Mouse (Mus musculus) skeletal muscle tissue, postnatal 0 days (tissue): ENCODE measurements around the gene Gsg1. TPM values are rescaled to one million over a fixed set of nuclear protein-coding genes. Genes with fewer than 3 reads are reported as not detected.

Source experiments
- polyA plus RNA-seq: library from polyadenylated mRNA; unstranded; fragments of >200 nt; fragmentation: Nextera tagmentation; extraction: Ambion mirVana; gene quantifications from 2 replicates; pipeline ENCODE4 v1.2.1, GENCODE M21; 2015

The Gsg1 gene
- 1.2 and 1.5 TPM in 2 replicates for polyA plus RNA-seq

DNA sequence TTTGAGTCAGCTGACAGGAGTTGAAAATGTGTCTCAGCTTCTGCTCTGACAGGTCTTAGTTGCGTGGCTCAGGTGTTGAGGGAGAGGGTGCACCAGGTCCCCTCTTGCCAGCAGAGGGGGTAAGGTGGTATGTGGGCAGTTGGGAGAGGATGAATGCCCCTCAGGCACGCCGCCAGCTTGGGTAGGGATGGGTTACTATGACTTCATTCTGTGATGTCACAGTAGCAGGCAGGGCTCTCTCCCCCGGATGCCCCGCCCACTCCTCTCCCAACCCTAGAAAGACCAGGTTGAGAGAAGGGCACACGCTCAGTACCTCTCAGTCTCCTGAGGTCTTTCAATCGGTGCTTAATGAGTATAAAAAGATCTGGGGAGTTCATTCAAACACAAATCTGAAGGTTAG is at the start of gene Gsg1:
TSS of gene Gsg1 (minus strand) at position 199 of the 400 bp plus-strand sequence.

GRCm38 (mm10) chr6:135197921-135198532 is 56.1 kb downstream of the Gsg1 start, which contains the start of the genes Fam234b and Hebp1:
TSS of gene Fam234b (plus strand) at chr6:135197977.
TSS of gene Hebp1 (minus strand) at chr6:135198022.

Other genes starting within 250 kb of the Gsg1 start
- 48.2 and 50.9 TPM in 2 replicates for gene Ddx47, start 242.7 kb downstream of the Gsg1 start, polyA plus RNA-seq
- gene Gprc5a, start 188.7 kb downstream of the Gsg1 start, polyA plus RNA-seq, result 0.73 and 1.1 TPM in 2 replicates
- gene Gprc5d, start 136.1 kb downstream of the Gsg1 start, polyA plus RNA-seq, result not detected in 2 replicates
- gene Fam234b, start 56.4 kb downstream of the Gsg1 start, polyA plus RNA-seq, result 5.4 TPM in 2 replicates
- 10.6 and 23.7 TPM in 2 replicates for gene Hebp1, start 56.3 kb downstream of the Gsg1 start, polyA plus RNA-seq
- gene Pbp2, start 56.1 kb upstream of the Gsg1 start, polyA plus RNA-seq, result 0.13 TPM in 1 of 2 replicates, not detected in the other
- 39.4 and 57.8 TPM in 2 replicates for gene Emp1, start 108.2 kb upstream of the Gsg1 start, polyA plus RNA-seq